Mouse (Mus musculus) kidney, postnatal 14 days (tissue): ENCODE data around the gene Actb.
"Not testable (repeated sequence)": the region's sequence is repeated elsewhere in the genome, so short reads cannot be mapped to it uniquely, and the experiment has no call there.

ENCODE experiments used
- DNase-seq: peaks from one replicate; pipeline ENCODE4 v3.0.0; 2022; ENCODE audit warnings: mixed read lengths

Actb gene

DNA sequence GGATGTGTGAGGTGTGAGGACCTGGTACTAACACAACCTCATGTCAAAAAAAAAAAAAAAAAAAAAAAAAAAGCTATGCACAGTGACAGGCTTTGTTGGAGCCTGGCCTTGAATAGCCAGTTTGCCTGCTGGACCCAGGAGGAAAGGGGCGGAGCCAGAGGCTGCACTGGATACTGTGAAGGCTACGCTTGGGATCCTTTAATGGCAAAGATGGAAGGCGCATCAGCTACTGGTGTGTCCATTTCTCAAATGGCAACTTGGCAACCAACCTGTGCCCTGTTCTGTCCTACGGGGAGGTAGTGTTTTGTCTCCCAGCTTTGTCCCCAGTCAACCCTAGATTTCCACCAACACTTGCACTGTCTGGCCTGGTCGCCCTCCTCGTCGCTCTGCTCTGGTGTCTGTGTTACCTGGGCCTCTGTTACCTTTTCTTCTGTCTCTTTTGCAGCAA is 5.2 kb downstream of the Actb start:
- DNase-seq: peak; percentile 73

- no peak for DNase-seq
These were observed 5.9 kb downstream of the Actb start for GRCm38 (mm10) chr5:142900651-142901050.

DNA sequence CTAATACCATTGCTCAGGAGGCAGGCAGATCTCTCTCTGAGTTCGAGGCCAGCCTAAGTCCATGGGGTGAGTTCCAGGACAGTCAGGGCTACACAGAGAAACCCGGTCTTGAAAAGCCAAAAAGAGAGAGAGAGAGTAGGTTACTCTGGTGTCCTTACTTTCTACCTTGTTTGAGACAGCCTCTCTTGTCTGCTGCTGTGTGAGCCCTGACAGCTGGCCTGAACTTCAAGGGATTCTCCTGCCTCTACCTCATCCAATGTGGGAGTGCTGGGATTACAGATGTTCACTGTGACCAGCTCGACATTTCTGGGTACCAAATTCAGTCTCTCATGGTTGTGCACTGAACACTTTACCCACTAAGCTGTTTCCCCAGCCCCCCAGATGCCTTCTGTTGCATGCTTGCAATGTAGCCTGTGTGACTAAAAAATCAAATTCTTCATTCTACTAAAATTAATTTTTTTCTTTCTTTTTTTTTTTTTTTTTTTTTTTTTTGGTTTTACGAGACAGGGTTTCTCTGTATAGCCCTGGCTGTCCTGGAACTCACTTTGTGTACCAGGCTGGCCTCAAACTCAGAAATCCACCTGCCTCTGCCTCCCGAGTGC is 6.5 kb downstream of the Actb start:
- DNase-seq: no peak

- no peak for DNase-seq
These were observed 7.4 kb downstream of the Actb start for GRCm38 (mm10) chr5:142899057-142899601.

- DNase-seq: no peak
These were observed 8.2 kb downstream of the Actb start for GRCm38 (mm10) chr5:142898316-142898715.

DNA sequence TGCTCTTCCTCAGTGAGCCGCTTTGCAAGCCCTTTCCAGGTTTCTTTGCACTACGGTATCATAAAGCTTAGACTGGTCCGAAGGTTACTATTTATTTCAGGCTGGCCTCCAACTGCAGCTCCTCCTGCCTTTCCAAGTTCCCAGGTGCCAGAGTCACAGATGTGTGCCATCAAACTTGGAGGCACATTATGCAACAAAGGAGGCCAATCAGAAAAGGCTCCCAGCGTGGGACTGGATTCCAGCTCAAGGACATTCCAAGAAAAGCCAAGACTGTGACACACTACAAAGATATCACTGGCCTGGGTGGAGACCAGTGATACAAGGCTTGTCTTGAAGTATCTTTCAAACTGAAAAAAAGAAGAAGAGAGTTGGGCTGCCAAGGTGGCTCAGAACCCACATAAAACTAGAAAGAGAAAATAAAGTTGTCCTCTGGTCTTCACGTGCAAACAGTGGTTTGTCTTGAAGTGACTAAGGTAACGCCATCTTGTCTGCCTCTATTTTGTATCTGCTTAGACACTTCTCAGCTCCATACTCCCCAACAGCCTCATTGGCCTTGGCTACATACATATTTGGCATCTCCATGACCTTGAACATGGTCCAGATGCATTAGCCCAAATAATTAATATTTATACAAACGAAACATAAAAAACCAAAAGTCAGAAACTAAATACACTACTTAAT is 8.8 kb downstream of the Actb start:
- DNase-seq: no peak

- no peak for DNase-seq
These were observed 9.8 kb downstream of the Actb start for GRCm38 (mm10) chr5:142896713-142897112.

DNA sequence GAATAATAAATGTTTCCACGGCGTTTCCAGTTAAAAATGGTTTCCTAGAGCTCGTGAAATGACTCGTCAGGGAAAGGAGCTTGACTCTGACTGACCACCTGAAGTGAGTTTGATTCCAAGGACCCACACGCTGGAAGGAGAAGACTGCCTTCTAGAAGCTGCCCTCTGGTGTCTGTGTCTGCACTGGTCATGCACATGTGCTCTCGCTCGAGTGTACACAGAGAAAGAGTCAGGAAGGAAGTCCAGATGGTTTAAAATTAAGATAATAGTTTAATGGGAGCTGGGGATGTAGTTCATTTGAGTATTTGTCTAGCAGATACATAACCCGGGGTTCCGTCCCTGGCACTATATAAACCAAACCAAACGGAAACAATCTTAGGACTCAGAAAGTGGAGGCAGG is 10.4 kb downstream of the Actb start:
- no peak for DNase-seq

DNA sequence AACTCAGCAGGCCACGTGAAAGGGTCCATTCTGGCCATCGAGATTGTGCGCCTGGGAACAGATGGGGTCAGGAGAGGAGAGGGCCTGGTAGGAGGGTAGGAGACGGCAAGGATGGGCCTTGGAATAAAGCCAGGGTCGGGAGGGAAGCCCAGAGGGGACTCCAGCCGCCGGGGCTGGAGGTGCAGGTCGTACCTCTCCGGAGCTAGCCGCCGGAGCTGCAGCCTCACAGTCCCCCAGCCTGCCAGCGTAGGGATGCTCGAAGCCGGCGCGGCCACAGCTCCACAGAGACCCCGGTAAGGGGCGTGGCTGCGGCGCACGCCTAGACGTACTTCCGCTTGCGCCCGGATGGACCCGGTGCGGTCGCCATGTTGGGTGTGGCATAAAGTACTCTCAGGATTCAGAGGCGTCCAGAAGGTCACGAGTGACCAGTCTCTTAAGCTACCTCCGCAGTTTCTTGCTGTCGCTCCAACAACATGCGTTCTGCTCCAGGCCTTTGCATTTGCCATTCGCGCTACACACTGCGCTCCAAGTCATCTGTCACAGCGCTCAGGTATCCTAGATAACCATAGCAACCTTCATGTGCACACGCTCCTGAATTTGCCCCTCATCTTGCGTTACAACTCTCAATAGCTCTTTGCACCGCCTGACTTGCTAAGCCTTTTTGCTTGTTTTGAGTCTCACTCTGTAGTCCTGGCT is 11.5 kb downstream of the Actb start, which contains the start of gene Fbxl18:
Fbxl18 (minus strand) TSS at position 504 of the 696 bp plus-strand sequence.
- DNase-seq: peak; percentile 94

GRCm38 (mm10) chr5:142891396-142891795 is 15.2 kb downstream of the Actb start:
- no peak for DNase-seq

DNA sequence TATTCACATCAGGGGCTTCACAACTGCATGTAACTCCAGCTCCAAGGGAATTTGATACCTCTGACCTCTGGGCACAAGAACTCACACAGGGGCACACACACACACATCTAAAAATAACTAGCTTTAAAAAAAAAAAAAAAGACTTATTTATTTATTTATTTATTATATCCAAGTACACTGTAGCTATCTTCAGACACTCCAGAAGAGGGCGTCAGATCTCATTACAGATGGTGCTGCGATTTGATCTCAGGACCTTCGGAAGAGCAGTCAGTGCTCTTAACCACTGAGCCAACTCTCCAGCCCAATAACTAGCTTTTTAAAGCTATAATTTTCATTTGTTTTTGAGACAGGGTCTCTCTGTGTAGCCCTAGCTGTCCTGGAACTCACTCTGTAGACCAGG is 19.0 kb downstream of the Actb start:
- not testable (repeated sequence) for DNase-seq

- DNase-seq: no peak
These were observed 19.8 kb downstream of the Actb start for GRCm38 (mm10) chr5:142886761-142887160.

- no peak for DNase-seq
These were observed 20.4 kb downstream of the Actb start for GRCm38 (mm10) chr5:142886181-142886580.

DNA sequence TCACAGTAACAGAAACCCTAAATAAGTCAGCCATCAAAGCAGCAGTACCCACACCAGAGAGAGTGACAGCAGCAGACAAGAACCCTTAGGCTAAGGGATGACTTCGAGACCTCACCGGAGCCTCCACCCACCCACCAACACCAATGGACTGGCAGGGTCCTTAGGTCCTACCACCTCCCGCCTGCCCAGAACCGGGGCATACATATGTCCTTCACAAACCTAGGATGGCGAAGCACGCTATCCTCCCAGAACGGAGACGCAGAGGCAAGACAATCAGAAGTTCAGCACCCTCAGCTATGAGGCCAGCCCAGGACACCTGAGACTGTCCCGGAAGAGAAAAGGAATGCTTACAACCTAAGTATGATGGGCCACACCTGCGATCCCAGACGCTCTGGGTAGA is 24.1 kb downstream of the Actb start:
- no peak for DNase-seq

GRCm38 (mm10) chr5:142881936-142882335 is 24.6 kb downstream of the Actb start:
- DNase-seq: peak; percentile 68

DNA sequence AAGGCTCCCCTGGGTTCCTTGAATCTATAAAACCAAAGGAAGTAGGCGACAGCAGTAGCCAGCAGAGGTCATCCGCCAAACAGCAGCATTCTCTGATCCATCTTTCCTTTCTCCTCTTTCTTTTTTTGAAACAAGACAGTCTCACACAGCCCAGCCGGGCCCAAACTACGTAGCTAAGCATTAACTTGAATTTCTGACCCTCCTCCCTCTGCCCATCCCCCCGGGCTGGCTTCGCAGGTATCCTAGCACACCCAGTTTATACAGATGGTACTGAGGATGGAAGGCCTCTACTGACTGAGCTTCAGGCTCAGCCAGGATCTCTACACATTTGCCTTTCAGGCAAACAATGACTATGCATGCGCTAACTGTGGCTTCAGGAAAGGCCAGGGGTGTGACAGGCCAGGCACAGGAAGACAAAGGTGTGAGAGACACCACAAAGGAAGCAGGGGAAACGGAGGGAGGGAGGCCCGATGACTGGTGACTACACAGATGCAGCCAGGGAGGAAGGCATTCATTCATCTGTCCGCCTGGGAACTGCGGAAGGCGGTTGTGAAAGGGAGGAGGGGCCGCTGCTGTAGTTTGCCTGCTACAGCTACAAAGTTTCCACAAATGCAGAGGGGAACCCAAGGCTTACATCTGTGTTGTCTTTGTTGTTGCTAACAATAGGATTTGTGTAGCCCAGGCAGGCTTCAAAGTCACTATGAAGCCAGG is 25.6 kb downstream of the Actb start:
- peak; percentile 80 for DNase-seq

GRCm38 (mm10) chr5:142880246-142880645 is 26.3 kb downstream of the Actb start:
- DNase-seq: no peak

GRCm38 (mm10) chr5:142879318-142880175 is 27.0 kb downstream of the Actb start:
- DNase-seq: peak; percentile 88

DNA sequence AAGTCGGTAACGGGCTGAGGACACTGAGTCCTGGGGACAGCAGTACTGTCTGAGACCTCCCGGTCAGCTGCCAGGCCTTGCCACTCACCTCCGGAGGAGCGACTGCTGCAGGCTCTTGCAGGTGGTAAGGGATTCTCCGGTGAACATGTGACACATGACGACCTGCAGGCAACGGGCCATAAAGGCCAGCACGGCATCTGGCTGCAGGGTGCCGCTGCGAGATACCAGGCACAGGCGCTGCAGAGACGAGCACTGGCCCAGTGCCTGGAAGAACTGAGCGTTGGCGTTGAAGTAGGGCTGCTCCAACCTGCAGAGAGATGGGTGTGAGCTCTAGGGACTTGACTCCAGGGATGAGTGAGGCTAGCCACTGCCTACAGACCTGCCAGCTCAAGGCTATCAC is 28.0 kb downstream of the Actb start:
- no peak for DNase-seq

- DNase-seq: peak; percentile 87
These were observed 28.9 kb downstream of the Actb start for GRCm38 (mm10) chr5:142877337-142878280.

DNA sequence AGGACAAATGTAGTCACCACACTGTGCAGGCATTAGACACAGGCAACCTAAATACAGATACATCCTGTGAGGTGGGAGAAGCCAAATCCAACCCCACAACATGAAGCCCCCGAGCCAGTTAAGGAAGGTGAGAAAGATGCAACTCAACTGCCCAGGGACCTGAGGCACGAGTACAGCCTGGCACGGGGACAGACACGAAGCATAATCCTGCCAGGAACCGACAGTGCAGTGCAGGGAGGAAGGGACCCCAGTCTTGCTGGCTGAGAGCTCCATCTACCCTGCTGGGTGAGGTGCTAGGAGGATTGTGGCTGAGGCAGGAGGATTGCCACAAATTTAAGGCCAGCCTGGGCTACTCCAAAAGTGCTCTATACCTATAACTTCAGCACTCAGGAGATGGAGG is 29.7 kb downstream of the Actb start:
- DNase-seq: no peak
